Mouse (Mus musculus) right cerebral cortex, adult 18-20 months (tissue): ENCODE measurements around the gene Gata3.

ENCODE experiments used
- DNase-seq: peaks from one replicate; pipeline ENCODE4 v3.0.0; 2022; ENCODE audit warnings: mixed read lengths

Gata3 gene

DNA sequence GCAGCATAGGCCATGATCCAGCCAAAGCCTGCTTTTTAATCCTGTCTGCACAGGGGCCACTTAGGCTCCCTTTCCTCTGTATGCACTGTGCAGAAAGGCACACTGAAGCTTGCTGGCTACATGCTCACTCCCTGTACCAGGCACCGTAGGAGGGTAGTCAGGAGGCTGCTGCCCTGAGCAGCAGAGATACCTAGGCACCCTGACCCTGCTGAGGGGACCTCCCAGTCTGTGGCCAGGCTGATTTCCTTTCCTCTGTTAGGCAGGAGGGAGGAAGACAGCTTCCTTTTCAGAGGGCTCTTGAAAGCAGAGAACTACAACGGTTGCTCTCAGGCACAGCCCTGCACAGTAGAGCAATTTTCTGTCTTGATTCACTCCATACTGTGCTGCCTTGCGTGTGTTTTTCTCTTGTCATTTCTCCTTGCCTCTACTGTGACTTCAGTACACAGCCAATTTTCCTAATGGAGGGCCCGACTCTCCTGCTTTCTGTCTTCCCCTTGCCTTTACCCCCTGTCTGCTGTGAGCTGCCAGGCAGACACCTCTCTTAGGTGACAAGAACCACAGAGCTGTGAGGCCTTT lies 18.6 kb downstream of the Gata3 start:
- no peak for DNase-seq

DNA sequence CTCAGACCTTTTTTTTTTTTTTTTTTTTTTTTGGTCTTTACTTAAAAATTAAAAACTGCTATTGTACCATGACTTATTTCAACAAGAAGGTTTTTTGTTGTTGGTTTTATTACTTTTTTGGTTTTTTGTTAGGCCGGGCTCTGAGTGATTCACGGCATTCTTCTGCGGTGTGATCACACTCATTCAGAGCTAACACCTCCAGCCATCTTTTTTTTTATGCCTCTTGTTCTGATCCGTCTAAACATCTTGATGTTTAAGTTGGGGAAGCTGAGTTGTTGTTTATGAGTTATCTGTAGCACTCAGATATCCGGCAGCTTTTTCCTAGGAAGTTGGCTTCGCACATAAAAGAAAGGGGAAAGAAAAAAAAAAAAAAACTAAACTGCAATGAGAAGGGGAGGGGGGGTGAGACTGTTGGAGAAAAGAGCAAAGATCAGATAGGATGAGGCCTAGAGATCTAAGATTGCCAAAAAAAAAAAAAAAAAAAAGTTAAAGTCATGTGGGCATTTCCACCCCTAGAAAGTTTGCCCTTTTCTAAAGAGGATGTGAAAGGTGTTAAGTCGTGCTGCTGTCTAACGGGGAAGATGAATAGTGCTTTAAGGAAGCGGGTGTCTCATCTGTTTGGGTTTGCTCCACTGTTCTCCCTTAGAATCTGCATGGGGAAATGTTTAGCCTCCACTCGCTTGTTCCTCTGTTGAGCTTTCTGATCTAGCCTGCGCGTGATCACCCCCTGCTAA lies 22.6 kb downstream of the Gata3 start:
- no peak for DNase-seq

DNA sequence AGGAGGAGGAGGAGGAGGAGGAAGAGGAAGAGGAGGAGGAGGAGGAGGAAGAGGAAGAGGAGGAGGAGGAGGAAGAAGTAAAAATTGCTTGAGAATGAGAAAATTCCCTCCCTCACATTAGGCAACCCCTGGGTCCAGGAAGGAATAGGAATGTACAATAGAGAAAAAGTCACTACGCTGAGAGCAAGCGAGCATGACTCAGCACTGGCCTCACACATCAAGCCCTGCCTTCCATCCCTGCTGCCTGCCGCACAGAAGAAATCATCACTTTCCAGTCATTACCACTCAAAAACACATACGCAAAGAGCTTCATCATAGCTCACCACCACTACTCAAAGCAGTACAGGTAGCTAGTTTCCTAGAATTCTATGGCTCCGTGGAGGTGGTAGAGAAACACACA lies 29.1 kb downstream of the Gata3 start:
- no peak for DNase-seq

DNA sequence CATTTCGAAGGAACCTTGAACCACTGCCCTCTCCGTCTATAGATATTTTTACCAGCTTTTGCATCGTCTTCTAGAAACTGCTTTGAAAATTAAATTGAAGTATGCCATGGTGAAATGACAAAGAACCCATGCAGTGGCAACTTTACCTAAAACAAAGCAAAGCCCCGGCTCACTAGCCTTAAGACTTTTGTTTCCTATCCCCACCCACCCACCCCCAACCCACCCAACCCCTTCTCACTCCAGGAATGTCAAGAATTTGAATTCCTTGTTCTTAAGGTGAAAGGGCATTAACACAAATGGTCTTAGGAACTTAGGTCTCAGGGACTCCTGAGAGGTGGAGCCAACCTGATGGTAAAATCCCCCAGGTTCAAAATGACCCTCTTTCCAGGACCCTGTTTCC lies 34.0 kb downstream of the Gata3 start:
- no peak for DNase-seq

DNA sequence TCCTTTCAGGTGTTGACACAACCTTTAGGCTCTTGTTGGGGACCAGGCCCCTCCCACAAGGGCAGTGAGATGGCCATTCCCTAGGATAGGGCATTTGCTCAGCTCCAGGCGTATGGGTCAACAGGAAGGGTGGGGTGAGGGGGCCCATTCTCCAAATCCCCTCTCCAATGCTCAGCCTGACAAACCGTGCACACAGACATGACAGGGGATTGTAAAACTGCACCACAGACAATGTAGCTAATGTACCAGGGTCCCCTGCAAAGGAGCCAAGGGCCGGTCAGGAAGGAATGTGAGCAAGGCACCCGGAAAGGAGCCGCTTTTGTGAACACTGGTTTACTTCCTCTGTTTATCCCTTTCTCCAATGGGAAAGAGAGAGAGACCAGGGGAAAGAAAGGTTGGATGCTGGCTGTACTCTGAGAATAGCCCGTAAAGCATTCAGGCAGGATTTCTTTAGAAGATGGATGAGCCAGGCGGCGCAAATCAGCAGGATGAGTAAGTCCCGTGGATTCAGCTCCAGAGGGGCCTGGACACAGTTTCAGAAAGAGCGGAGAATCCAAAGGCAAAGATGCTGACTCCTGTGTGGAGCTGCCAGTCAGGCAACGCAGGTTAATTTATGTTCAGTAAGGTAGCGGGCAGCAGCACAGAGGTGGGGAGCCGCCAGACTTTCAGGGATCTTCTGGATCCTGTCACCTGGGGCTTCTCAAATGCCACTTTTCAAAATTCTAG lies 36.8 kb downstream of the Gata3 start:
- no peak for DNase-seq

DNA sequence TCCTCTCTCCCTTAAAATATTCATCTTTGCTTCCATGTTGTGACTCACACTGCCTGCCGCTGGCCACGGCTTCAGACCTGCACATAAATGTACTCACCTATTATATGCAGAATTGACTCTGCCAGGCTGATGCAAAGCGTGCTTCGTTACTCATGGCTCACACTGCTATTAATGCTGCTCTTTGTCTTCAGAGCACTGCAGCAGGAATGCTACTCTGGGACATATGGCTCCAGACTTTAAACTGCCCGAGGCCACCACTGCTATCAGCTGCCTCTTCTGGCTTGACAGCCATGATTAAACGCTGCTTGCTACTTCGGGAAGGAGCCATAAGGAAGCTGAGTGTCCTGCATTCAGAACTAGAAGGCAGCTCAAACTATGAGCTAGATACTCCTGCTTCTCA lies 54.6 kb downstream of the Gata3 start:
- DNase-seq: no peak

DNA sequence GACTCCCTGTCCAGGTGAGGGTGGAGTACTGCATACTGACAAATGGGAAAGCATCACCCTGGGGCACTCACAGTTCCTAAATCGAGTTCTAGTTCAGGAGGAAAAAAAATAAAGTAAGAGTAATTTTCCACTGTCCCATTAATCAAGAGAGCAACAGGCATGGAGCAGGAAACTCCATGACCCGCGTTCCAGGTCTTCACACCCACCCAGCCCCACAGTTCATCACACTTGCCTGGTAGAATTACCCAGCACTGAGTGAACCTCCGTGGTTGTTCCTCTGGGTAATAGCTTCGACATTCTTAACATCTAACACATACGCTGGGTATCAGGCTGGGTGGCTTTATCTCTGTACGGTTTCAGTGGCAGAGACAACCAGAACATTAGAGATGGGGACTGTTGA lies 56.1 kb downstream of the Gata3 start:
- DNase-seq: no peak

DNA sequence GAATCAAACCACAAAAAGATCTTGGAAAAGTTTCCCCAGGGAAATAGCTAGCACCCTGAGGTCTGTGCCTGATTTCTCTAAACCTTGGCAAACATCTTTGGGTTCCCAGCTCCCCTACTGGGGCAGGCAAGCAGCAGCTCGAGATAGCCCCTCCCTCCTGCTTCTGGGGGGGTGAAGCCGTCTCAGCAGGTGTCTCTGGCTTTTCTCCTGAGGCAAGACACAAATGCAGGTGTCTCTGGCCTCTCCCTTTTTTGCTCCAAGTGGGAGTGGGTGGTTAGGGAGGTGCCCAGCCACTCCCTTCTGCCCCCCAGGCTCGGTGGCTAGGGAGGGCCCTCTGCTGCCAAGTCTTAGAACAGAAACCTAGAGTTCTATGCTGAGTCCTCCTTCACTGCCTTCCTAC lies 62.2 kb downstream of the Gata3 start:
- DNase-seq: no peak

DNA sequence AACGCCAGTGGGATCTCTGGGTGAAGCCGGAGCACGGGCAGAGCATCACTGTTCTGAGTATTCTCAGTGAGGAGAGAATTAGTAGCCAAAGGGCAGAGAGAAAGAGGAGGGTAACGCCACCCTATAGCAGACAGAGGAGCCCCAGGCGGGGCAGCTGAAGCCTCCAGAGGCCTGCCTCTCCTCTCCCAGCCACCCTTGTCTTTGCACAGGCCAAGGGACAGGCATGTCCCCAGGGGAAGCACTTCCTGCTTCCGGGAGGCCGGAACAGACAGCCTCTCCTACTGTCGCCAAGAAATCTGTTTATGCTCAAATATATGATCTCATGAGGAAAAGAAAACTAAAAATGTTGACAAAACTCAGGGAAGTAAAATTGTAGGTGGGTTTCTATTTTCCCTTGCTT lies 69.2 kb downstream of the Gata3 start:
- DNase-seq: no peak

DNA sequence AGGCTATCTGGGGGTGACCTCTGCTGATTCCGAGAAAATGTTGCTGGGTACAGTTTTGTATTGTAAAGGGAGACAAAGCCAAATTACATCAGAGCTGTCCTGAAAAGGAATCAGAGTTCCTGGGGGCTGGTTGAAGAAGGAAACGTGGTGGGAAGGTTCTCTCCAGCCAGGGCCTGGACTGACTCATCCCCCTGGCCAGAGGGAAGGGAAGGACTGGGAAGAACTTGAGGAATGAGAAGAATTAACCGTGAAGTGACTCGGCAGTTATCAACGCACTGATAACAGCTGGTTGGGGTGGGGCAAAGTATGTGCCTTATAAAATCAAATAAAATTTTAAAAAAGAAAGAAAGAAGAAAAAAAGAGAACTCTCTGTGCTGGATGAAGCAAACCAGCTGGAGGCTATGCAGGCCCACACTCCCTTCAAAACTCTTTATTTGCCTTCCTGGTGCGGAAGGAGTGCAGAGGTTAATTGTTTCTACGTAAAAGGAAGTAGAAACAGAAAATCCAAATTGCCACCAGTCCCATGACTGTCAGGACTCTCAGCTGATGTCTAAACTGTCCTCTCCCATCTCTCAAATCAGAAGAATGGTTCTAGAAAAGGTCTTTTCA lies 71.6 kb downstream of the Gata3 start:
- no peak for DNase-seq
